Mouse (Mus musculus): ENCODE data around the gene Slc25a14. TPM values are rescaled to one million over a fixed set of nuclear protein-coding genes. Genes with fewer than 3 reads are reported as not detected.
A peak's percentile ranks its signal among the peaks of the same experiment; 100 is the strongest.

The Slc25a14 gene
- polyA plus RNA-seq, 1 experiment from 2014 or later: 20.5 TPM

DNA sequence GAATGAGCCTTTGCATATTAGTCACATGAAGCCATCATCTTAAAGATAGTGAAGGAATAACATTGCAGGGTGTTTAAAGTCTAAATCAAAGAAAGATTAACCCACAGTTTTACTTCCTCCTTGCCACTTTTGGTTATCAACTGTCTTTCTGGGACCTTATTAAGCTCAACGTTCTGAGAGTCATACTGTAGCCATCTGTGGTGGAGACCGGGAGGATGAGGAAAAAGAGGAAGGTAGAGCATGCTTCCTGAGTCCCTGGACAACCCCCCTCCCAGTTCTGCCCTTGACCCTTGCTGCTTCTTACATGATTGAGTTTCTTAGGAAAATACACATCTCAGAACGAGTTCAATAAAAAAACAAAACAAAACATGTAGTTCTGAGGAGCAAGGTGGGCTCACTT lies 48.5 kb downstream of the Slc25a14 start:
- Histone ChIP-seq H3K36me3 (replicated peaks) (no peaks in the 10 kb centered on the region), H3K4me3 (no peak overlapping the region), H3K27me3 (ENCODE audit: poor library complexity, severe bottlenecking) (no peaks in the 10 kb centered on the region), H3K4me1 (0 out of 2 replicates have a peak, but pooled peaks cover 1% of the 10 kb centered on the region), H3K9me3 (no peaks in the 10 kb centered on the region), H3K27ac (no peak overlapping the region)
- no peak for DNase-seq (ENCODE audit: extremely low spot score, low spot score)
- WGBS: 73% methylated on average over 3 of the region's 3 CpGs

DNA sequence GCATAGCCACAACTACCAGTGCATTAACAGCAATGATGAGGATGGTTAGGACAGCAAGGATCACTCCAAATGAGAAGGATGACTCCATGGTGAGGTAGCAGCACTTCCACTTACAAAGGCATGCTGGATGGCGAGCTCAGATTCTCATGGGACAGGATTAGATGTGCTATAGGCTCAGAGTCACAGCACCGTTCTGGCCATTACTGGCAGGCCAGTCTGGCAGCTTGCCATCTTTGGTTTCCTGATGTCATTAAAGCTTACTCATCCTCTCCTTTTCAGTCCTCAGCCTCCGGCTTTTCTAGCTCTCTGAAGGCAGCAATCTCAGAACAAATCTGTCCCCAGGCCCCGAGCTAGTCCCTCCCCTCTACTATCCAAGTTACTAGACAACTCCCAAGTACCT lies 51.0 kb downstream of the Slc25a14 start, which contains the start of gene Gpr119:
Gene Gpr119, minus strand, starts transcription at position 308 of the 400 bp plus-strand sequence.
- no peaks in the 10 kb centered on the region for H3K36me3 ChIP-seq (replicated peaks)
- no peak for DNase-seq (ENCODE audit: extremely low spot score, low spot score)
- WGBS: 78% methylated on average over 4 of the region's 4 CpGs
- no peak within 1 kb of the TSS for H3K27ac ChIP-seq
- no peaks in the 10 kb centered on the region for H3K4me1 ChIP-seq
- no peaks in the 10 kb centered on the region for H3K9me3 ChIP-seq
- H3K27me3 ChIP-seq (ENCODE audit: poor library complexity, severe bottlenecking): no peaks in the 10 kb centered on the region
- no peak within 1 kb of the TSS for H3K4me3 ChIP-seq

DNA sequence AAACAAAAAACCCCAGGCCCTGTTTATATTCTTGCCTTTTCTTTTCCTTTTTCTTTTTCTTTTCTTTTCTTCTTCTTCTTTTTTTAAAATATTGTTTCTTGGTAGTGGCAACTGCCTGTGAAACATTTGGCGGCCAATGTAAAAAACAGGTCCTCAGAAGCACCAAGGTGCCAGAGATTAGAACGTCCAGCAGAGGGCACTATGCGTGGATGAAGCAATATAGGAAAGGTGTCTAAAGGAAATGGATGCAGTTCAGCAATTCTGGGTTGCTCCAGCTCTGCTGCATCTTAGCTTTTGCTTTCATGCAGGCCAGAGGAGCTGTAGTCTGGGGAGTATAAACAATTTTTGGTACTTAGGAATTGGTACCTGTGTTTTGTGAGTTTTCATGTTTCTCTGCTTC lies 60.2 kb downstream of the Slc25a14 start:
- DNase-seq (ENCODE audit: extremely low spot score, low spot score): peak; percentile 23
- Histone ChIP-seq H3K27ac (no peak overlapping the region), H3K9me3 (no peaks in the 10 kb centered on the region), H3K27me3 (ENCODE audit: poor library complexity, severe bottlenecking) (no peaks in the 10 kb centered on the region), H3K4me1 (no peaks in the 10 kb centered on the region), H3K4me3 (no peak overlapping the region), H3K36me3 (replicated peaks) (no peaks in the 10 kb centered on the region)
- WGBS: 20% methylated on average over 3 of the region's 3 CpGs

DNA sequence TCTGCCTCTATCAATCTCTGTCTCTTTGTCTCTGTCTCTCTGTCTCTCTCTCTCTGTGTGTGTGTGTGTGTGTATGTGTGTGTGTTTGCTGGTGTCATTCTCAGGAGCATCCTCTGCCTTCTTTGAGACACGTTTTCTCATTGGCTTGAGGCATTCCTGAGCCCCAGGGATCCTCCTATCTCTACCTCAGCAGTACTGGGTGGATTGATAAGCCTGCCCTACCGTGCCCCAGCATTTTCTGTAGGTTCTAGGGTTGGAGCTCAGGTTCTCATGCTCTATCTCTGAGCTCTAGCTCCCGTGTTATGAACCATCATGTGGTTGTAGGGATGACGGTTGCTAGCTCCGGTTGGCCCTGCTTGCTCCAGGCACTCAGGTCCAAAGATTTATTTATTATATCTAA lies 60.6 kb downstream of the Slc25a14 start:
- WGBS: 79% methylated on average over 5 of the region's 5 CpGs
- Histone ChIP-seq H3K9me3 (no peaks in the 10 kb centered on the region), H3K27me3 (ENCODE audit: poor library complexity, severe bottlenecking) (no peaks in the 10 kb centered on the region), H3K4me1 (no peaks in the 10 kb centered on the region), H3K36me3 (replicated peaks) (no peaks in the 10 kb centered on the region), H3K4me3 (no peak overlapping the region), H3K27ac (no peak overlapping the region)
- no peak for DNase-seq (ENCODE audit: extremely low spot score, low spot score)

DNA sequence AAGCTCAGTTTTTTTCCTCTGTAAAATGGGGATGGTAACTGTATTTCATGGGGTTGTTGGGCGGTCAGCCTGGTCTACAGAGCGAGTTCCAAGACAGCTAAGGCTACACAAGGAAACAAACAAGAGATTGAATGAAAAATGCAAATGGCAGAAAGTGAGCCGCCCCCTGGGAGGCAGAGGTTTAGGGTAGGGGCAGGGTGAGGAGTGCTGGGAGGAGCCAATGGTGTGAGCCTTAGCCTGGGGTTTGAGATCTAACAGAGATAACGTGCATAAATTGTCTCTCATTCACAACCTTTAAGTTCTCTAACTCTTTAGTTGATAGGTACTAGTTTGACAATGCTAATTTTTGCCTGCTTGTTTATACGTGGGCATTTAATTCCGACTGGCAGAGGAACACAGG lies 71.2 kb downstream of the Slc25a14 start:
- WGBS: 22% methylated on average over 6 of the region's 6 CpGs
- Histone ChIP-seq H3K9me3 (no peaks in the 10 kb centered on the region), H3K36me3 (replicated peaks) (peaks cover 18% of the 10 kb centered on the region), H3K4me3 (peak overlapping the region; percentile 68), H3K27ac (peak overlapping the region; percentile 58; the same call in 1 of the 2 replicates), H3K27me3 (ENCODE audit: poor library complexity, severe bottlenecking) (no peaks in the 10 kb centered on the region), H3K4me1 (peaks cover 10% of the 10 kb centered on the region)
- DNase-seq (ENCODE audit: extremely low spot score, low spot score): peak; percentile 22

DNA sequence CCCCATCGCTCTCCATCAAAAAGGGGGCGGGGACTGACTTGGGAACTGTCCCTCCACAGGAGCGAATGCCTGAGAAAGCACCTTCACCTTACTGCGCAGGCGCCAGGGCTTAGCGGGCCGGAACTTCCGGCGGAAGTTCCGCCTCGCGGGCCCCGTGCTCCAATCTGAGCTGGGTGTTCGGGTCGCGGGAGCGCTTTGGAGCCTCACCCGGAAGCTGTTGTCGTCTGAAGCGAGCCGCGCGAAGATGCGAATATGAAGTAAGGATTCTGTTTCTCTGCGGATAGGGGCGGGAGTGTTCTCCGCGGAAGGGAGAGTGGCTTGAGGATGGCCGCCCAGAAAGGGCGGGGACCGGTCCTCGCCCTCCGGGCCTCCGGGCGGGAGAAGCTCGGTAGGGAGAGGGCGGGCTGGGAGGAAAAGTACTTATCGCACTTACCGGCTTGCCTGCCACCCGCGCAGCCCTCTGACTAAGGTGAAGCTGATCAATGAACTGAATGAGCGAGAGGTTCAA lies 71.7 kb downstream of the Slc25a14 start, which contains the start of gene Rbmx2:
Gene Rbmx2, plus strand, starts transcription at position 141 of the 508 bp plus-strand sequence.
- Histone ChIP-seq H3K36me3 (replicated peaks) (peaks cover 18% of the 10 kb centered on the region), H3K27me3 (ENCODE audit: poor library complexity, severe bottlenecking) (no peaks in the 10 kb centered on the region), H3K9me3 (no peaks in the 10 kb centered on the region), H3K27ac (peak within 1 kb of the TSS; percentile 86), H3K4me3 (peak within 1 kb of the TSS; percentile 68), H3K4me1 (peaks cover 10% of the 10 kb centered on the region)
- WGBS: 15% methylated on average over 42 of the region's 42 CpGs
- peak; percentile 85 for DNase-seq (ENCODE audit: extremely low spot score, low spot score)

DNA sequence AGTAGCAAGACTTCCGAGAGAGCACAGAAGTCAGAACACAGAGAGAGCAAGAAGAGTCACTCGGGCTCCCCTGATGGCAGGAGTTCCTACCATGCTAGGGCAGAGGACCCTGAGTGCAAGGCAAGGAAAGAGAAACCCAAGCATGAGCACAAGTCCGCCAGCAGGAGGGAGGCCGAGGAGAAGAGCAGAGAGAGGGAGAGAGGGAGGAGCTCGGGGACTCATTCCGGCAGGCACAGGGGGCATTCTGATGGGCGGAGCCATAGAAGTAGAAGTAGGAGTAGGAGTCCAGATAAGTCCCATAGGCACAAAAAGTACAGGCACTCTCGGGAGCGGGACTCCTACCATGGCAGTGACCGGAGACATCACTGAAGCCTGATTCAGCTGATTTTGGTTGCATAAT lies 86.5 kb downstream of the Slc25a14 start:
- WGBS: 88% methylated on average over 10 of the region's 10 CpGs
- H3K9me3 ChIP-seq: no peaks in the 10 kb centered on the region
- no peak overlapping the region for H3K27ac ChIP-seq
- H3K4me1 ChIP-seq: no peaks in the 10 kb centered on the region
- DNase-seq (ENCODE audit: extremely low spot score, low spot score): no peak
- peaks cover 49% of the 10 kb centered on the region for H3K36me3 ChIP-seq (replicated peaks)
- H3K27me3 ChIP-seq (ENCODE audit: poor library complexity, severe bottlenecking): no peaks in the 10 kb centered on the region
- no peak overlapping the region for H3K4me3 ChIP-seq

Small RNAs within 50 kb of the gene (microRNA-seq; reads per million reads assigned to microRNA genes)
- not detected for gene Gm27828

Other genes with a start within 250 kb of the Slc25a14 start
- 2.0 and 2.9 TPM in 2 replicates for gene Elf4, start 160.3 kb upstream of the Slc25a14 start, polyA plus RNA-seq (2016; fragmentation: Nextera tagmentation; extraction: Ambion mirVana)
- gene Aifm1, start 109.8 kb upstream of the Slc25a14 start, polyA plus RNA-seq (2016; fragmentation: Nextera tagmentation; extraction: Ambion mirVana): 85.4 and 87.8 TPM in 2 replicates
- 10.6 and 10.8 TPM in 2 replicates for gene Rab33a, start 104.1 kb upstream of the Slc25a14 start, polyA plus RNA-seq (2016; fragmentation: Nextera tagmentation; extraction: Ambion mirVana)
- 20.4 and 25.2 TPM in 2 replicates for gene Zfp280c, start 28.9 kb upstream of the Slc25a14 start, polyA plus RNA-seq (2016; fragmentation: Nextera tagmentation; extraction: Ambion mirVana)
- gene Gpr119, start 51.1 kb downstream of the Slc25a14 start, polyA plus RNA-seq (2016; fragmentation: Nextera tagmentation; extraction: Ambion mirVana): not detected in 2 replicates
- 31.2 and 32.3 TPM in 2 replicates for gene Rbmx2, start 71.6 kb downstream of the Slc25a14 start, polyA plus RNA-seq (2016; fragmentation: Nextera tagmentation; extraction: Ambion mirVana)